Mouse (Mus musculus): ENCODE data around the gene Lrmda.

Lrmda gene

GRCm38 (mm10) chr14:22323530-22324292 lies 304.2 kb downstream of the Lrmda start:
- in situ Hi-C loops (cut with MboI; ENCODE audit: low pct_unique_long_range_greater_than_20kb in 1 of 2, low sequenced_read_pairs in 2 of 2, unreplicated experiment in 1 of 2): no loop called here

GRCm38 (mm10) chr14:22326218-22326964 lies 306.9 kb downstream of the Lrmda start:
- in situ Hi-C loops (cut with MboI; ENCODE audit: low pct_unique_long_range_greater_than_20kb in 1 of 2, low sequenced_read_pairs in 2 of 2, unreplicated experiment in 1 of 2): loop anchor here in 1 of 2 experiments (25.0 kb wide), 2 partner anchors 111 to 364 kb away; no protein-coding TSS in a partner anchor

GRCm38 (mm10) chr14:22329191-22329590 lies 309.7 kb downstream of the Lrmda start:
- in situ Hi-C loops (cut with MboI; ENCODE audit: low pct_unique_long_range_greater_than_20kb in 1 of 2, low sequenced_read_pairs in 2 of 2, unreplicated experiment in 1 of 2): loop anchor here in 1 of 2 experiments (25.0 kb wide), 2 partner anchors 108 to 367 kb away; no protein-coding TSS in a partner anchor

- in situ Hi-C loops (cut with MboI; ENCODE audit: low pct_unique_long_range_greater_than_20kb in 1 of 2, low sequenced_read_pairs in 2 of 2, unreplicated experiment in 1 of 2): loop anchor here in 1 of 2 experiments (25.0 kb wide), 2 partner anchors 102 to 373 kb away; no protein-coding TSS in a partner anchor
These were observed 315.7 kb downstream of the Lrmda start for GRCm38 (mm10) chr14:22335101-22335820.

DNA sequence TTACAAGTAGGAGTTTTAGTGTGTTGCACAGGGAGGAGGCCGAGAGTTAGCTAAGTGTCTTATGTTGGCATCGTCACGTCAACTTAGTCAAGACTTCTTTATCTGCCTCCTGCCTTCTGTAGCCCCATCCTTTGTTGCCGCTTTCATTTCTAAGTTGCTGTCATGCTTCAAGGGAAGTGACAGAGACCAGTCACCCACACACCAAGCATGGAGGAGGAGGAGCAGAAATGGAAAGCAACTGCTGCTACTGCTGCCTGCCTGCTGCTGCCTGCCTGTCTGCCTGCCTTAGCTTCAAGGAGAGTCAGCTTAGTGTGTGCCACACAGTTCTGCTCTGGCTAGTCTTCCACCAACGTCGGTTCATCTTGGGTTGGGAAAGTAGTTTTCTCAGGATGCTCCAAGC lies 319.7 kb downstream of the Lrmda start:
- in situ Hi-C loops (cut with MboI; ENCODE audit: low pct_unique_long_range_greater_than_20kb in 1 of 2, low sequenced_read_pairs in 2 of 2, unreplicated experiment in 1 of 2): loop anchor here in 1 of 2 experiments (25.0 kb wide), 2 partner anchors 98 to 377 kb away; no protein-coding TSS in a partner anchor

DNA sequence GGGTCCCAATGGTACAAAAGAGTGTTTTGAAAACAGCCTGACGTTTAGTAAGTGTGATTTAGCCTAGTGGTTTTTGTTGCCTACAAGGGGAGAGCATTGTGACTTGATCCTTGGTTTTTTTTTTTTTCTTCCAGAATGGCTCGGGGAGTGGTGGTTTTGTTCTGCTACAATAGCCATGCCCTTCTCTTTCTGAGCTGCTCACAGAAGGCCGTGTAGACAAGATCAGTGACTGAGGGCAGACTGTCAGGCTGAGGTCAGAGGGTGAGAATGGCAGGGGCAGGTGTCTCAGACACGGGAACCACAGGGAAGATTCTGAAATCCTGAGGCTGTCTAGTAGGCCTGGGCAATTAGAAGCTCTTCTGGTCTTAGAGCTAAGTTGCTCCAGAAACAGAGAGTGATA lies 323.8 kb downstream of the Lrmda start:
- in situ Hi-C loops (cut with MboI; ENCODE audit: low pct_unique_long_range_greater_than_20kb in 1 of 2, low sequenced_read_pairs in 2 of 2, unreplicated experiment in 1 of 2): loop anchor here in 1 of 2 experiments (25.0 kb wide), 2 partner anchors 94 to 381 kb away; no protein-coding TSS in a partner anchor

DNA sequence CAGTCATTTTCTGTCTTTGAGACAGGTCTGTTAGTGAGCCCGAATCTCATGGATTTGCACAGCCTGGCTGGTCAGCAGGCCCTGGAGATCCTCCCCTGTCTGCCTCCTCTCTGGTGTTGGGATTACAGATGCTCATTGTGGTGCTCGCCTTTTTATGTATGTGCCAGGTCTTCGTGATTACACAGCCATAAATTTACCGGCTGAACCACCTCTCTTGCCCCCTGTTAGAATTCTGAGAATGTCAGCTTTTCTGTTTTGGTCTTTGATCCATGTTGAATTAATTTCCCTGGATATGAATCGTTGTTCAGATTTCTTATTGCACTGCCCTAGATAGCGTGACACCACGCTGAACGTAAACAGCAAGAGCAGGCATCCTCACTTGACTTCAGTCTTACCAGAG lies 325.7 kb downstream of the Lrmda start:
- in situ Hi-C loops (cut with MboI; ENCODE audit: low pct_unique_long_range_greater_than_20kb in 1 of 2, low sequenced_read_pairs in 2 of 2, unreplicated experiment in 1 of 2): loop anchor here in 1 of 2 experiments (25.0 kb wide), 2 partner anchors 92 to 383 kb away; no protein-coding TSS in a partner anchor

DNA sequence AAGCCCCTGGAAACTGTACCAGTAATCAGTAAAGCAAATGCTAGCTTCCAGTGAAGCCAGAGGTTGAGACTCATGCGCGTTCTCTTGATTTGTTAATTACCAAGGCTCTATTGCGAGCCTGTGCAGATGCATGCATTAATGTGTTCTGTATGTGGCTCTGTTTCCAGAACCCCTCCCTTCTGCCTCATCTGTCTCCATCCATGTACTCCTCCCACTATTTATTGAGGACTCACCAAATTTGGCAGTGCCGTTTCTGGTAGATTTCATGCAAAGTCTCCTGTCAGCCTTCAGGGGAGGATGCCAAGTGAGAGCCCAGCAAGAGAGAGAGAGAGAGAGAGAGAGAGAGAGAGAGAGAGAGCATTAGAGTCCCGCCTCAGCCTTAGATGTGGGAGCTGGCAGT lies 334.1 kb downstream of the Lrmda start:
- in situ Hi-C loops (cut with MboI; ENCODE audit: low pct_unique_long_range_greater_than_20kb in 1 of 2, low sequenced_read_pairs in 2 of 2, unreplicated experiment in 1 of 2): no loop called here

DNA sequence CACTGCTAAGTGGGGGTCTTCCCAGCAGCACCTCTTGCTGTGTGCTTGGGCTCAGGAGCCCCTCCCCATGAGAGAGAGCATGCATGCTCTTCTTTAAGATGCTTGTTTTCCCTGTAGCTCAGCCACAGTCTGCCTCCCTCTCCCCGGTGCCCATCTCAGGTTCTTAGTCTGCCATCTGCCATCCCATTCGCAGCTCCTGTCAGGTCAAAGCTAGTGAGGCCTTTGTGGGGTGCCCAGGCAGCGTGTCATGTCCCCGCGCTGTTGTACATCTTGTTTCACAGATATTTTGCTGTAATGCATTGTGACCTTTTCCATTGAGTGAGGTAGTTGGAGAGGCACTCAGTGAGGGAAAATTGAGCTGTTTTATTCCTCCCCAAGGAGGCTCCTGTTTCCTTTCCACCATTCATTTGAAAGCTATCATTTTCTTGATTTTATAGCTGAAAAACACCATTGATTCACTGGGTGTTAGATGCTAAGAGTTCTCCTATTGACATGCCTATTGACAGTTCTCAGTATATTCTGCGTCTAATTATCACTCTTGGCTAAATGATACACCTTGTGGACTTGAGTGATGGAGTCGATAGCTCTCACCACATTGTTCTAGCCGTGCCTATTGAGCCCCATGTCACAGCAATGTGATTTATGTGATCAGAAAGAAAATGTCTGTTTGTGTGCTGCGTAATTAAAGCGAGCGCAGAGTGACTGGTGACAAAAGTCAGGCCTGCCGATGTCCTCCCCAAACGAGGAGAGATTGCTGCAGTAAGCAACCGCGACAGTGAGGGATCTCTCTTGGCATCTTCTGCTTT lies 335.5 kb downstream of the Lrmda start:
- in situ Hi-C loops (cut with MboI; ENCODE audit: low pct_unique_long_range_greater_than_20kb in 1 of 2, low sequenced_read_pairs in 2 of 2, unreplicated experiment in 1 of 2): no loop called here

GRCm38 (mm10) chr14:22357991-22358503 lies 338.5 kb downstream of the Lrmda start:
- in situ Hi-C loops (cut with MboI; ENCODE audit: low pct_unique_long_range_greater_than_20kb in 1 of 2, low sequenced_read_pairs in 2 of 2, unreplicated experiment in 1 of 2): no loop called here

DNA sequence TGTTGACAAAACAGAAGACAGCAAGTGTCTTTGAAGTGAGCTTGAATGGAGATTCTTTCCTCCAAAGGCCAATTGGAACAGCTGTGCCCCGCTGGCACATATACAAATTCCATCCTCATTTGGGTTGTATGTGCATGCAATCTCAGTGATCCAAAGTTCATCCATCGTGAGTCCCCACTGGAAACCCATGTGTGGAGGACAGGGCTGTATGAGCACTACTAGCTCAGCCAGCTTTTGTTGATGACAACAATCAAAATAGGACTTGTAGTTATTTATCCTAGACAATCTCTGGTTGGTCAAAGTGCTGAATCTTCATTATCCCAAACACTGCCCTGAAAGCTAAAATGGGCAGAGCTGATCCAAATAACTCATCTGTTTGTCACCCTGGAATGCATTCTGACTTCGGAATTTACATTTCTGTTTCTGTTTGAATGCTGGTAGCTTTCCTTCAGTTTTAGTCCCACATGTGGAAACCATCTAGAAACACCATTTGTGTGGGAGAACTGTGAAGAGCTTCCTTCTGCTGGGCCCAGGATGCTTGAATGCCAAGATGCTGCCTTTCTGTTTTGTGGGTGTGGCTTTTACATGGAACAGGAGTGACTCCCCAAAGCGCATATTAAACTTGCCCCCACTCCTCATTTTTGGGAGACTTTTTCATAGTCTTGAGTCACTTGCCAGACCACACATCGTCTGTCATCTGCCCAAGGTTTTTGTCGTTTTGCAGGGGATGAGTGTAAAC lies 344.7 kb downstream of the Lrmda start:
- in situ Hi-C loops (cut with MboI; ENCODE audit: low pct_unique_long_range_greater_than_20kb in 1 of 2, low sequenced_read_pairs in 2 of 2, unreplicated experiment in 1 of 2): no loop called here

DNA sequence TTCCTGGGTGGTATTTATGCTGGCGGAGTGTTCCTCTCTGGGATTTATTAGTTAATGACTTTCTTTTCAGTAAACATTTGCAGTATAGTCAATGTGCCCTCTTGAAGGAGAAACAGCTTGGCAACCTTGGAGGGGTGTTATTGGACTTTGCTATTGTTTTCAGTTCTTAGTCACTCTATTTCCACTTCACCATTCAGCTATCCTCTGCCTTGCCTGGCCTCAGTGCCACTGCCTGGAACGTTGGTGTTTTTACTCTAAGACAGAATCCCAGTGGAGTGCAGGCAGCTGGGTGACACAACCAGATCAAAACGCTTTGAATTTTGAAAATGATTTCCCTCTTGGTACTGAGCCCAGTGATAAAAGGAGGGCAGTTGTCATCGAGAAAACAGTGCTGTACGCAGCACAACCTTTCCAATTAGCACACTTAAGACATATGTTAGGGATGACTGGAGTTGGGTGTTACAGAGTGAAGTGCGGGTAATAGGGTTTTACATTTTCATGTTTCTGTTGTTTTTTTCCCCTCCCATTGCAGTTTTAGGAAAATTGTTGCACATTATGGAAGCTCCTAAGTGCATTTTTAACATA lies 345.4 kb downstream of the Lrmda start:
- in situ Hi-C loops (cut with MboI; ENCODE audit: low pct_unique_long_range_greater_than_20kb in 1 of 2, low sequenced_read_pairs in 2 of 2, unreplicated experiment in 1 of 2): no loop called here

GRCm38 (mm10) chr14:22367615-22368014 lies 348.1 kb downstream of the Lrmda start:
- in situ Hi-C loops (cut with MboI; ENCODE audit: low pct_unique_long_range_greater_than_20kb in 1 of 2, low sequenced_read_pairs in 2 of 2, unreplicated experiment in 1 of 2): no loop called here

- in situ Hi-C loops (cut with MboI; ENCODE audit: low pct_unique_long_range_greater_than_20kb in 1 of 2, low sequenced_read_pairs in 2 of 2, unreplicated experiment in 1 of 2): no loop called here
These were observed 351.6 kb downstream of the Lrmda start for GRCm38 (mm10) chr14:22371136-22371535.

DNA sequence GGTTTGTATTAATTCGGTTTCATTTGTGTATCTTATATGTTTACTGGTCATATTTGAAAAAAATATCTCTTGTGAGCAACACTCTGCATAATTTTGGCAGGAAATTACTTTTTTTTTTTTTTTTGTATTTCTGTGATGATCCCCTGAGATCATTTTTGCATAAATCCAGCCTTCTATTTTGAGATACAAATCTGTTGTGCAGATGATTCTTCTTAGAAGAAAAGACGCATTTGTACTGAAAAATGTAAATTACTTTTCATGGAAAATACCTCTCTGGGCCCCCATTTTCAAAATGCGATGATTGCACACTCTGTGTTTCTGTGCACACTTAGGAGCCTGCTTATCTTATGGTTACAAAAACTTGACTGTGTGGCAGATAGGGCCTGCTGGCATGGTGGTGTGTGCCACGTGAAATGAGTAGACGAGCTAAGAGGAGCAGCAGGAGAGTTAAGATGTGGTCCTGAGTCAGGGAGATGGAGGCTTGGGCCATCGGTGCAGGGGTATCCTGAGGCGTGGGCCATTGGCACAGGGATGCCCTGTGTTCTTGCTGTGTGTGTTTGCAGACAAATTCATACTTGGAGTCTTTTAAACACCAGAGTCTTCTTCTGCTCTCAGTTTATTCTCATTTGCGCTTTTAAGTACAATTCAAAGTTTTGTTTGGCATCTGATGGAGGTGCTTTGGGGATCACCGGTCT lies 353.3 kb downstream of the Lrmda start:
- in situ Hi-C loops (cut with MboI; ENCODE audit: low pct_unique_long_range_greater_than_20kb in 1 of 2, low sequenced_read_pairs in 2 of 2, unreplicated experiment in 1 of 2): no loop called here

- in situ Hi-C loops (cut with MboI; ENCODE audit: low pct_unique_long_range_greater_than_20kb in 1 of 2, low sequenced_read_pairs in 2 of 2, unreplicated experiment in 1 of 2): no loop called here
These were observed 353.8 kb downstream of the Lrmda start for GRCm38 (mm10) chr14:22373361-22373745.
